29 mouse cellular contexts compared by ENCODE assay signal in the genomic region with DNA sequence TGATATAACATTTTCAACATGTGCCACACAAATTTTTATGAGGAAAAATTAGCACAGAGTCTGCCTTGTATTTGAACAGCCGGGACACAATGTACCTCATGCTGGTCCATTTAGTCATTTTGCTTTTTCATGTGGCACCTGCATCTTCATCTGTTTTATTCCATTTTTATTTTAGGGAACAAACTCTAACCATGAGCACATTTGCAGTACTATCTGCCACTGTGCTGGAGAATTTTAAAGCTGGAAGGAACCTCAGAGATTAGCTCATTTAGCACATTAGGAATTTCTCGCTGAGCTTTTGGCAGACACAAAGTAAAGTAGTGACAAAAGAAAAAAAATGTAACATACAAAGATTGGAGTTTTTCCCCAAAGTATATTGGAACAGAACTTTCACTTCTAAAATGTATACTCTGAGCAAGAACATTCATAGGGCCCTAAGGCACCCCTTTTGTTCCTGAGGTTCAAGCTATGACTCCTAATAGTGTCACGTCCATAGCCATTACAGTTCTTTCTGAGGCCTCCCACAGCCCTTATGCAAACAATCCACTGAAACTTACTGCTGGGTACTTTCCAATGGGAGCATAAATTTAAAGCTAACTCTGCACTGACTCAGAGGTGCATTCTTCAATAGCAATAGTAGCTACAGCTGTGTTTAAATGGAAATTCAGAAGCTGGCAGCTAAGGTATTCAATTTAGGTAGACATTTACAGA.
A peak's percentile ranks its signal among the peaks of the same experiment; 100 is the strongest.
DNase-seq lines count a peak whose midpoint lies in the region; ATAC-seq and TF ChIP-seq lines count a peak whose summit lies in the region.
"Had no signal": no experiment of that assay in that cellular context is flagged by ENCODE, and none has a peak within 500 bp of the region (broad histone marks: within the 10 kb centered on the region; RNA-seq: fewer than 3 reads in every experiment).

No protein-coding gene starts in this region.

- no peak overlapping the region for H3K4me2 ChIP-seq in kidney, postnatal 0 days (ENCODE audit: low read length)
- H3K4me2 ChIP-seq in kidney, embryonic 15.5 days, result no peak overlapping the region
- H3K4me2 ChIP-seq: embryonic facial prominence, embryonic 15.5 days; forebrain, embryonic 13.5 days; heart, embryonic 12.5 days; hindbrain, embryonic 15.5 days; liver, embryonic 12.5 days; midbrain, embryonic 12.5 days; neural tube, embryonic 13.5 days had no signal

- H3K36me3 ChIP-seq in kidney, postnatal 0 days (ENCODE audit: insufficient read depth, low read length), result no peaks in the 10 kb centered on the region
- H3K36me3 ChIP-seq in kidney, embryonic 15.5 days, result no peaks in the 10 kb centered on the region
- H3K36me3 ChIP-seq: embryonic facial prominence, embryonic 10.5 days; embryonic facial prominence, embryonic 15.5 days; heart, embryonic 12.5 days; hindbrain, embryonic 15.5 days; liver, embryonic 12.5 days; midbrain, embryonic 12.5 days; neural tube, embryonic 13.5 days had no signal

- ATAC-seq in kidney, postnatal 0 days (replicated peaks; ENCODE audit: low FRiP score, low read depth), result no peak
- ATAC-seq in kidney, embryonic 15.5 days (replicated peaks; ENCODE audit: low FRiP score), result no peak
- ATAC-seq: activated CD4-positive, CD25-positive, alpha-beta regulatory T cell, adult 4 months; forebrain, embryonic 13.5 days; inflammation-experienced regulatory T-cells, adult 6 months; liver, embryonic 12.5 days; liver, postnatal 0 days had no signal

- H3K9me3 ChIP-seq in kidney, postnatal 0 days (replicated peaks; ENCODE audit: low read length), result no peaks in the 10 kb centered on the region
- no peaks in the 10 kb centered on the region for H3K9me3 ChIP-seq in kidney, embryonic 15.5 days (replicated peaks)
- H3K9me3 ChIP-seq: embryonic facial prominence, embryonic 10.5 days; embryonic facial prominence, embryonic 15.5 days; forebrain, embryonic 13.5 days; heart, embryonic 12.5 days; hindbrain, embryonic 15.5 days; liver, embryonic 12.5 days; megakaryocyte, embryonic 14.5 days; midbrain, embryonic 12.5 days; neural tube, embryonic 13.5 days had no signal

- H3K27ac ChIP-seq in kidney, postnatal 0 days, result no peak overlapping the region
- H3K27ac ChIP-seq in kidney, embryonic 15.5 days, result no peak overlapping the region
- H3K27ac ChIP-seq: embryonic facial prominence, embryonic 10.5 days; embryonic facial prominence, embryonic 15.5 days; forebrain, embryonic 13.5 days; heart, adult 2 months; hindbrain, embryonic 15.5 days; liver, embryonic 12.5 days; midbrain, embryonic 12.5 days; neural tube, embryonic 13.5 days had no signal

- H3K27me3 ChIP-seq in kidney, postnatal 0 days (ENCODE audit: insufficient read depth, low read length), result no peaks in the 10 kb centered on the region
- no peaks in the 10 kb centered on the region for H3K27me3 ChIP-seq in kidney, embryonic 15.5 days
- H3K27me3 ChIP-seq: embryonic facial prominence, embryonic 15.5 days; forebrain, embryonic 13.5 days; heart, embryonic 12.5 days; hindbrain, embryonic 15.5 days; liver, embryonic 12.5 days; megakaryocyte, embryonic 14.5 days; midbrain, embryonic 12.5 days; neural tube, embryonic 13.5 days had no signal

- DNase-seq in kidney, postnatal 0 days (ENCODE audit: low spot score), result peak; percentile 0
- peak; percentile 5 to 14 for DNase-seq in right cerebral cortex, adult 2 months (ENCODE audit: low spot score in 2 of 2)
- DNase-seq in right cerebral cortex, postnatal 4 days, result no peak
- peak; percentile 71 for DNase-seq in layer of hippocampus, adult 9-11 months
- no peak for DNase-seq in spleen, postnatal 4 days (ENCODE audit: low spot score in 2 of 2)
- DNase-seq in gastrocnemius, adult 18-20 months (ENCODE audit: low spot score), result no peak
- DNase-seq: adrenal gland, adult 2 months; adrenal gland, postnatal 36 days; B cell, adult 2 months; cerebellum, adult 8-10 months; cerebellum, postnatal 25 days; heart, adult 2 months; kidney, adult 11 months; kidney, postnatal 36 days; liver, postnatal 0 days; lung, postnatal 4 days; thymus, postnatal 4 days had no signal

- no peak overlapping the region for H3K9ac ChIP-seq in kidney, postnatal 0 days (ENCODE audit: low read depth, low read length)
- no peak overlapping the region for H3K9ac ChIP-seq in kidney, embryonic 15.5 days
- H3K9ac ChIP-seq: embryonic facial prominence, embryonic 15.5 days; forebrain, embryonic 13.5 days; heart, embryonic 12.5 days; hindbrain, embryonic 15.5 days; liver, embryonic 12.5 days; liver, postnatal 0 days; midbrain, embryonic 12.5 days; neural tube, embryonic 13.5 days had no signal

- TF ChIP-seq CTCF in kidney, postnatal 0 days (IDR thresholded peaks at IDR 0.05; ENCODE audit: low read depth), result no peak

- WGBS in kidney, postnatal 0 days, result 58% methylated on average over 3 of the region's 3 CpGs
- 68% methylated on average over 3 of the region's 3 CpGs for WGBS in kidney, embryonic 15.5 days

- no peaks in the 10 kb centered on the region for H3K4me1 ChIP-seq in kidney, postnatal 0 days (replicated peaks; ENCODE audit: insufficient read depth, low read length)
- no peaks in the 10 kb centered on the region for H3K4me1 ChIP-seq in kidney, embryonic 15.5 days
- H3K4me1 ChIP-seq: embryonic facial prominence, embryonic 10.5 days; embryonic facial prominence, embryonic 15.5 days; forebrain, embryonic 13.5 days; heart, embryonic 12.5 days; hindbrain, embryonic 15.5 days; liver, embryonic 12.5 days; megakaryocyte, embryonic 14.5 days; midbrain, embryonic 12.5 days; neural tube, embryonic 13.5 days had no signal

- no peak overlapping the region for H3K4me3 ChIP-seq in kidney, postnatal 0 days (replicated peaks; ENCODE audit: low read depth, low read length)
- H3K4me3 ChIP-seq in kidney, embryonic 15.5 days (replicated peaks), result no peak overlapping the region
- H3K4me3 ChIP-seq: embryonic facial prominence, embryonic 10.5 days; embryonic facial prominence, embryonic 15.5 days; forebrain, embryonic 13.5 days; heart, adult 2 months; heart, embryonic 12.5 days; hindbrain, embryonic 15.5 days; liver, embryonic 12.5 days; megakaryocyte, embryonic 14.5 days; midbrain, embryonic 12.5 days; neural tube, embryonic 13.5 days had no signal

Comparison
In these comparisons a context has a peak if more than half of its experiments do, and no peak if none do; other contexts are left out.
1. DNase-seq: peak in kidney, postnatal 0 days (single experiment), right cerebral cortex, adult 2 months (2 of 2) and layer of hippocampus, adult 9-11 months (single experiment); none in right cerebral cortex, postnatal 4 days (single experiment), spleen, postnatal 4 days (0 of 2) and gastrocnemius, adult 18-20 months (single experiment).